Mouse (Mus musculus) myocyte (in vitro differentiated cells): ENCODE results near the gene Tmem170.

Experiments used
- CEBPB ChIP-seq: IDR thresholded peaks from 2 replicates; pipeline ENCODE4 v1.6.1; 2011; ENCODE audit warnings: mild to moderate bottlenecking, moderate library complexity; ENCODE audit not compliant: poor library complexity, insufficient read depth, severe bottlenecking
- MAX ChIP-seq: IDR thresholded peaks from one replicate; pipeline ENCODE4 v1.6.1; 2011; ENCODE audit warnings: low read depth, mild to moderate bottlenecking, control low read depth
- MYOD1 ChIP-seq, 3 experiments: IDR thresholded peaks; one replicate each; pipeline ENCODE4 v1.6.1; 2011; ENCODE audit warnings: control low read depth in 2 of 3, low read depth in 2 of 3, mild to moderate bottlenecking in 2 of 3, moderate library complexity in 1 of 3; ENCODE audit not compliant: insufficient read length in 2 of 3, control insufficient read depth in 1 of 3
- POLR2A ChIP-seq: IDR thresholded peaks from one replicate; pipeline ENCODE4 v1.6.1; 2011; ENCODE audit warnings: low read depth, mild to moderate bottlenecking, control low read depth, moderate library complexity; ENCODE audit not compliant: insufficient read length
- POLR2AphosphoS2 ChIP-seq: IDR thresholded peaks from one replicate; pipeline ENCODE4 v1.6.1; 2011; ENCODE audit warnings: low read depth, control low read depth; ENCODE audit not compliant: insufficient read length
- REST ChIP-seq: IDR thresholded peaks from one replicate; pipeline ENCODE4 v1.6.1; 2011; ENCODE audit warnings: mild to moderate bottlenecking, control low read depth, moderate library complexity; ENCODE audit not compliant: insufficient read depth, insufficient read length
- TCF12 ChIP-seq: IDR thresholded peaks from one replicate; pipeline ENCODE4 v1.6.1; 2011; ENCODE audit warnings: mild to moderate bottlenecking, control low read depth; ENCODE audit not compliant: poor library complexity, insufficient read depth, severe bottlenecking
- USF1 ChIP-seq: IDR thresholded peaks from one replicate; pipeline ENCODE4 v1.6.1; 2011; ENCODE audit warnings: low read depth, mild to moderate bottlenecking, control low read depth, moderate library complexity

GRCm38 (mm10) chr8:111853861-111854501 lies 22.6 kb downstream of the Tmem170 start, which contains the start of gene Cfdp1:
- TF ChIP-seq TCF12: no peak
- no peak for TF ChIP-seq REST
- TF ChIP-seq POLR2AphosphoS2: peak; percentile 86
- TF ChIP-seq POLR2A: peak; percentile 86
- TF ChIP-seq MAX: no peak
- peak; percentile 98 for TF ChIP-seq USF1
- TF ChIP-seq CEBPB: no peak
- TF ChIP-seq MYOD1 (IDR thresholded peaks at IDR 0.05; ENCODE audit: control insufficient read depth in 1 of 3, insufficient read length in 2 of 3, low read depth in 2 of 3): no peak
